ENCODE assay signal across 13 mouse cellular contexts in the genomic region with DNA sequence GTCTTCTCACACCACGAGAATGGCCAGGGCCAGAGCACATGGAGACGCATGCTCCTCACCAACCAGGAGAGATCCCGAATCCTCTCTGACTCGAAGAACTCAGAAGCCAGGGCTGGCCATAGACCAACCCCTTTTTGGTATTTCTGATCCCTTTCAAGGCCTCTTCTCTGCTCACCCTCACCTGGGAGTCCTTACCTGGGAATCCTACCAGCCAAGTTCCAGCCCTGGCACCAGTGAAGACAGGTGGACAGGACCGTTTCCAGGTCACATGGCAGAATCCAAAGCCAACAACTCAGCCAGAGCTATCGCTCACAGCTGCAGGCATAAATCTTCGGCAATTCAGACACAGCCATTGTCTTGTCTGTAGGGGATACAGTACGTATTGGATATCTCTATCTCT.
"Had no signal": no experiment of that assay in that cellular context is flagged by ENCODE, and none has a peak within 500 bp of the region (broad histone marks: within the 10 kb centered on the region; RNA-seq: fewer than 3 reads in every experiment).

No protein-coding gene starts in this region.

- H3K4me2 ChIP-seq: liver, embryonic 11.5 days; lung, embryonic 14.5 days; neural tube, embryonic 15.5 days had no signal

- H3K9me3 ChIP-seq: limb, embryonic 10.5 days; midbrain, embryonic 10.5 days; neural tube, embryonic 15.5 days had no signal

- H3K9ac ChIP-seq: lung, embryonic 14.5 days; neural tube, embryonic 15.5 days had no signal

- H3K4me3 ChIP-seq: left cerebral cortex, adult 2 months; limb, embryonic 10.5 days; midbrain, embryonic 10.5 days; myocyte; neural tube, embryonic 15.5 days had no signal

- H3K27me3 ChIP-seq: neural tube, embryonic 15.5 days had no signal

- DNase-seq: kidney, postnatal 25 days; lung, embryonic 14.5 days; lung, postnatal 10 days; lung, postnatal 4 days; midbrain, embryonic 14.5 days; thymus, adult 18-20 months; thymus, postnatal 14 days had no signal

- H3K36me3 ChIP-seq: limb, embryonic 10.5 days; midbrain, embryonic 10.5 days; neural tube, embryonic 15.5 days had no signal

- H3K27ac ChIP-seq: left cerebral cortex, adult 2 months; limb, embryonic 10.5 days; midbrain, embryonic 10.5 days; neural tube, embryonic 15.5 days had no signal
